Mouse (Mus musculus): Measurements from ENCODE around the gene Rft1.
A peak's percentile ranks its signal among the peaks of the same experiment; 100 is the strongest.

DNA sequence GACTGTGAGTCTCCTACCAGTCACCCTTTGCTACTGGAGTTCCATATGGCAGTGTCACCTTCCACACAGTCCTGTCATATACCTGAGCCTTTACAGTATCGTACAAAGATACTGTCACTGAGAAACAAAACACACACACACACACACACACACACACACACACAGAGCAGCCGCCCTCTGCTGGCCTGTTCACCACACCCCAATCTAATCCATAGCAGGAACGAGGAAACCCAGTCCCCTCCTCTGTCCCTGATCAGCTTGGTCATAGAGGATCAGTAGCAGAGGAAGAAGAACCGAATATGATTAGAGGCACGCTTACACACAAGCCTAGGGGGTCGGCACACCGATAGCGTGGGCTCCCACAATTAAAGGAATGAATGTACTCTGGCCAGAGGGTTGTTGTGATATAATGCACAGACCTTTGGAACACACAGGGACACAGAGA lies 29.9 kb upstream of the Rft1 start:
- peak; percentile 49; the same call in 1 of the 2 replicates for TF ChIP-seq CTCF (IDR thresholded peaks at IDR 0.05; ENCODE audit: borderline replicate concordance, insufficient read depth, low read length)
- no peak for TF ChIP-seq POLR2A (IDR thresholded peaks at IDR 0.05; ENCODE audit: low read depth, low read length)

Data from embryonic fibroblast, embryonic 13.5 days (primary cell).